Mouse (Mus musculus) heart, adult 2 months (tissue): Measurements from ENCODE around the gene Gm45808. TPM values are rescaled to one million over a fixed set of nuclear protein-coding genes. Genes with fewer than 3 reads are reported as not detected.
"Not testable (repeated sequence)": the region's sequence is repeated elsewhere in the genome, so short reads cannot be mapped to it uniquely, and the experiment has no call there.

ENCODE experiments used
- DNase-seq, 2 experiments: peaks; one replicate each; pipeline ENCODE4 v3.0.0; 2021
- H3K27ac ChIP-seq: fragments of 200-600 bp; 2 replicates; pipeline ENCODE4 v1.8.1; 2022
- H3K27me3 ChIP-seq: fragments of 200-500 bp; 2 replicates; pipeline ENCODE4 v1.6.1; 2012; ENCODE audit warnings: mild to moderate bottlenecking, low read length, inconsistent platforms, mixed read lengths; ENCODE audit not compliant: control insufficient read depth, insufficient read depth
- H3K36me3 ChIP-seq: fragments of 200-500 bp; 2 replicates; pipeline ENCODE4 v1.6.1; 2012; ENCODE audit warnings: low read length, inconsistent platforms; ENCODE audit not compliant: control insufficient read depth, insufficient read depth
- H3K4me1 ChIP-seq: fragments of 200-500 bp; 2 replicates; pipeline ENCODE4 v1.6.1; 2011; ENCODE audit warnings: low read length; ENCODE audit not compliant: control insufficient read depth, insufficient read depth
- H3K4me3 ChIP-seq: fragments of 200-600 bp; 2 replicates; pipeline ENCODE4 v1.8.1; 2022
- H3K79me2 ChIP-seq: fragments of 200-500 bp; replicated peaks from 2 replicates; pipeline ENCODE4 v1.6.1; 2012; ENCODE audit warnings: mild to moderate bottlenecking, inconsistent platforms, low read length, moderate library complexity, mixed read lengths; ENCODE audit not compliant: control insufficient read depth, insufficient read depth
- H3K9ac ChIP-seq: fragments of 200-500 bp; 2 replicates; pipeline ENCODE4 v1.6.1; 2012; ENCODE audit warnings: low read depth, mild to moderate bottlenecking, control low read depth, inconsistent platforms, low read length, mixed read lengths
- CTCF ChIP-seq: fragments of 200-600 bp; IDR thresholded peaks from 2 replicates; pipeline ENCODE4 v1.8.1; 2022; ENCODE audit warnings: antibody characterized with exemption, mild to moderate bottlenecking, moderate library complexity
- EP300 ChIP-seq: fragments of 200-500 bp; IDR thresholded peaks from 2 replicates; pipeline ENCODE4 v1.6.1; 2011; ENCODE audit warnings: low read depth, low read length, control low read depth; ENCODE audit not compliant: insufficient read depth
- POLR2A ChIP-seq: fragments of 200-500 bp; IDR thresholded peaks from 2 replicates; pipeline ENCODE4 v1.6.1; 2011; ENCODE audit warnings: mild to moderate bottlenecking, low read depth, low read length, control low read depth; ENCODE audit not compliant: insufficient read depth
- WGBS: fragments of 180-500 bp; shearing (Covaris S2); methylation state at CpG from one replicate; pipeline ENCODE4 v1.1.7; 2018; 5-methylcytosine and 5-hydroxymethylcytosine counted together
- intact Hi-C: fragments of 180-260 bp; cut with DNase I; formaldehyde crosslinking; loops from one replicate; pipeline ENCODE4 v1.15.1; 2025
- long read RNA-seq: library from polyadenylated mRNA; stranded (forward); transcript quantifications from one replicate; pipeline ENCODE4 v2.0.0, GENCODE M21; 2021
- polyA plus RNA-seq: library from polyadenylated mRNA; depleted of rRNA; stranded (reverse); fragments of >200 nt; gene quantifications from 2 replicates; pipeline ENCODE4 v1.2.3, GENCODE M21; 2012; rRNA removed
- total RNA-seq, 2 experiments: library from RNA; stranded (reverse); gene quantifications; 2 replicates each; pipeline ENCODE4 v1.2.3; 2021

Gm45808 gene
- total RNA-seq: 1 to 10 TPM; 4.8 to 8.1 TPM
- polyA plus RNA-seq: 1.6 and 2.5 TPM in 2 replicates
- long read RNA-seq: 0 reads

- no peak within 1 kb of the TSS for H3K9ac ChIP-seq
- H3K79me2 ChIP-seq: no peaks in the 10 kb centered on the region
- WGBS: 79% methylated on average over 12 of the region's 12 CpGs
- no peaks in the 10 kb centered on the region for H3K27me3 ChIP-seq
- TF ChIP-seq POLR2A (no peak), EP300 (no peak), CTCF (no peak)
- no peak within 1 kb of the TSS for H3K4me3 ChIP-seq
- no peaks in the 10 kb centered on the region for H3K36me3 ChIP-seq
- DNase-seq: no peak
- H3K27ac ChIP-seq: no peak within 1 kb of the TSS
- H3K4me1 ChIP-seq: peaks cover 1% of the 10 kb centered on the region; the same call in 1 of the 2 replicates
- intact Hi-C loops: no loop called here
These were observed at the start of gene Gm45808 for GRCm38 (mm10) chr7:45486761-45487415. TSS of gene Gm45808 (minus strand) at chr7:45486811.

DNA sequence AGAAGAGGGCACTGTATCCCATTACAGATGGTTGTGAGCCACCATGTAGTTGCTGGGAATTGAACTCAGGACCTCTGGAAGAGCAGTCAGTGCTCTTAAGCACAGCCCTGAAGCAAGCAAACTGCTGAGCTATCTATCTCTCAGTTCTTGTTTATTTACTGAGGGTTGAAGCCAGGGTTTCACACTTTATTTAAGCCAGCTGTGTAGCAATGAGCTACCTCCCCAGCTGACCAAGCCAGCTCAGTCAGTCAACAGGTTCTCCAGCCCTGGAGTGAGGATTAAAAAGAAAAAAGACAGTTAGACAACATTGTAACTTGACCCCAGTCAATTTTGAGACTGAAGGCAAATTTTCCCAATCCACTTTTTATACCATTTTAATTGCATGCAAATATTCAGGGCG is 49.1 kb upstream of the Gm45808 start:
- H3K4me1 ChIP-seq: no peaks in the 10 kb centered on the region
- no peak overlapping the region for H3K9ac ChIP-seq
- 83% methylated on average over 1 of the region's 1 CpGs for WGBS
- H3K36me3 ChIP-seq: no peaks in the 10 kb centered on the region
- H3K79me2 ChIP-seq: no peaks in the 10 kb centered on the region
- no peak for DNase-seq
- no peak overlapping the region for H3K4me3 ChIP-seq
- intact Hi-C loops: no loop called here
- TF ChIP-seq CTCF (no peak), POLR2A (no peak), EP300 (no peak)
- no peaks in the 10 kb centered on the region for H3K27me3 ChIP-seq
- H3K27ac ChIP-seq: no peak overlapping the region

- 41% methylated on average over 2 of the region's 2 CpGs for WGBS
- H3K36me3 ChIP-seq: no peaks in the 10 kb centered on the region
- peak in 1 of 2 experiments; percentile 42 for DNase-seq
- no peak overlapping the region for H3K4me3 ChIP-seq
- intact Hi-C loops: no loop called here
- TF ChIP-seq EP300 (no peak), POLR2A (no peak), CTCF (no peak)
- no peaks in the 10 kb centered on the region for H3K79me2 ChIP-seq
- H3K27me3 ChIP-seq: no peaks in the 10 kb centered on the region
- H3K27ac ChIP-seq: no peak overlapping the region
- H3K9ac ChIP-seq: no peak overlapping the region
- H3K4me1 ChIP-seq: no peaks in the 10 kb centered on the region
These were observed 44.0 kb upstream of the Gm45808 start for GRCm38 (mm10) chr7:45530643-45531042.

DNA sequence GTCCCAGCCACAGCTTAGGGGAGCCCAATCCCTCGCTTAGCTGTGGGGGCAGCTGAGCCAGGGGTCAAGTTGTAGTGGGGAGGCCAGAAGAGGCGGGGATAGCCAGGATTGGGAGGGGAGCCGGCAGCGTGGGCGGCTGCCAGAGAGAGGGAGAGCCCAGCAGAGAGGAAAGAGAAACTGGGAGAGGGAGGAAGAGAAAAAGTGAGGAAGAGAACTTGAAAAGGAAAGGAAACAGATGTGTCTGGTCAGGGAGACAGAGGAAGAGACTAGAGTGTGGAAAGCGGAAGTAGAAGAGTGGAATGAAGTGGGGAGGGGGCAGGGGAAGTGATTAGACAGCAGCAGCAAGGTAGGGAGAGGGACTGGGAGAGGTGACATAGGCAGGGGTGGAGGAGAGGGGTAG is 42.9 kb upstream of the Gm45808 start:
- no peak overlapping the region for H3K4me3 ChIP-seq
- H3K36me3 ChIP-seq: no peaks in the 10 kb centered on the region
- TF ChIP-seq POLR2A: no peak
- no peak for TF ChIP-seq EP300
- no peak for TF ChIP-seq CTCF
- no peak overlapping the region for H3K27ac ChIP-seq
- peaks cover under 1% of the 10 kb centered on the region; the same call in 1 of the 2 replicates for H3K4me1 ChIP-seq
- DNase-seq: peak; percentile 40 to 57
- H3K79me2 ChIP-seq: no peaks in the 10 kb centered on the region
- H3K27me3 ChIP-seq: no peaks in the 10 kb centered on the region
- no peak overlapping the region for H3K9ac ChIP-seq
- 16% methylated on average over 6 of the region's 6 CpGs for WGBS
- intact Hi-C loops: loop anchor here (5.0 kb wide), 1 partner anchor 173 kb away; no protein-coding TSS in a partner anchor

- WGBS: 85% methylated on average over 6 of the region's 6 CpGs
- not testable (repeated sequence) for H3K9ac ChIP-seq, DNase-seq, H3K27me3 ChIP-seq, H3K36me3 ChIP-seq, H3K79me2 ChIP-seq, H3K4me3 ChIP-seq, H3K27ac ChIP-seq
- intact Hi-C loops: loop anchor here (5.0 kb wide), 1 partner anchor 175 kb away; no protein-coding TSS in a partner anchor
- peaks cover 11% of the 10 kb centered on the region for H3K4me1 ChIP-seq
These were observed 40.6 kb upstream of the Gm45808 start for GRCm38 (mm10) chr7:45527169-45527568.

- peaks cover 13% of the 10 kb centered on the region for H3K4me1 ChIP-seq
- WGBS: 21% methylated on average over 7 of the region's 7 CpGs
- intact Hi-C loops: loop anchor here (5.0 kb wide), 1 partner anchor 176 kb away; no protein-coding TSS in a partner anchor
These were observed 40.0 kb upstream of the Gm45808 start for GRCm38 (mm10) chr7:45526474-45527120.

More at GRCm38 (mm10) chr7:45526474-45527120, 40.0 kb upstream of the Gm45808 start:
- Histone ChIP-seq H3K36me3 (peaks cover 9% of the 10 kb centered on the region), H3K9ac (peak overlapping the region; percentile 21), H3K4me3 (peak overlapping the region; percentile 88), H3K79me2 (no peaks in the 10 kb centered on the region), H3K27ac (peak overlapping the region; percentile 99), H3K27me3 (no peaks in the 10 kb centered on the region)
- no peak for TF ChIP-seq POLR2A
- TF ChIP-seq CTCF: peak; percentile 72
- no peak for DNase-seq
